In the genomic region with DNA sequence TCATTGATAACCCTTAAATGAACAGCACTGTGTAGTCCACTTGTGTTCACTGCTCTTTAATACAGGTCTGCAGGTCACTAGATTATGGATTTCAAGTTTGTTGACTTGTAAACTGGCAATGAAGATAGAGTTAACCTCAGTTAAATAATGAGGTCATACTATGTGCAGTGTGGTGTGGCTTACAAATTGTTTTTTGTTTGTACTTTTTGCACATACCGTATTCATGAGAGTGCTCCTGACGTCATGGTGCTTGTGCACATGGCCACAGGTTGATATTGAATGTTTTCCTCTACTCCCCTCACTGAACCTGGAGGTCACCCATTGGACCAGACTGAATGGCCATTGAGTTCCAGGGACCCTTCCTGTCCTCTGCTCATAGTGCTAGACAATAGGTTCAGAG, we compare ENCODE assay signal across 24 mouse cellular contexts. TPM values are rescaled to one million over a fixed set of nuclear protein-coding genes. Genes with fewer than 3 reads are reported as not detected.
A peak's percentile ranks its signal among the peaks of the same experiment; 100 is the strongest.
DNase-seq lines count a peak whose midpoint lies in the region; ATAC-seq and TF ChIP-seq lines count a peak whose summit lies in the region.
"Had no signal": no experiment of that assay in that cellular context is flagged by ENCODE, and none has a peak within 500 bp of the region (broad histone marks: within the 10 kb centered on the region; RNA-seq: fewer than 3 reads in every experiment).

No protein-coding gene starts in this region.

- TF ChIP-seq CTCF in gastrocnemius, adult 2 months (IDR thresholded peaks at IDR 0.05): no peak
- TF ChIP-seq CTCF in liver, postnatal 0 days (IDR thresholded peaks at IDR 0.05; ENCODE audit: low read depth): no peak

- 85% methylated on average over 2 of the region's 2 CpGs for WGBS in liver, postnatal 0 days (ENCODE audit: insufficient replicate concordance)
- 88% methylated on average over 2 of the region's 2 CpGs for WGBS in liver, embryonic 11.5 days
- WGBS in limb, embryonic 10.5 days: 92% methylated on average over 2 of the region's 2 CpGs

- no peak for DNase-seq in gastrocnemius, adult 2 months
- no peak for DNase-seq in gastrocnemius, postnatal 4 days (ENCODE audit: low spot score in 2 of 2)
- no peak for DNase-seq in liver, postnatal 0 days
- DNase-seq in liver, embryonic 11.5 days (ENCODE audit: low spot score): no peak
- DNase-seq in limb, embryonic 10.5 days (ENCODE audit: low spot score): peak; percentile 11
- DNase-seq: adrenal gland, adult 8-10 months; adrenal gland, postnatal 14 days; adrenal gland, postnatal 36 days; B cell, adult 2 months; cerebellum, adult 11-12 months; cerebellum, adult 2 months; cerebellum, adult 9-10 months; cerebellum, postnatal 10 days; cerebellum, postnatal 25 days had no signal

- ATAC-seq in liver, postnatal 0 days: peak; percentile 59
- no peak for ATAC-seq in liver, embryonic 11.5 days (replicated peaks; ENCODE audit: low FRiP score)
- no peak for ATAC-seq in frontal cortex, adult (ENCODE audit: low TSS enrichment)
- ATAC-seq: activated CD4-positive, CD25-positive, alpha-beta regulatory T cell, adult 4 months; CD4-positive, CD25-positive, alpha-beta regulatory T cell, adult 4 months; forebrain, embryonic 13.5 days; forebrain, embryonic 15.5 days; Patski had no signal

- peak overlapping the region; percentile 61 for H3K27ac ChIP-seq in gastrocnemius, adult 2 months
- no peak overlapping the region for H3K27ac ChIP-seq in liver, postnatal 0 days (ENCODE audit: low read depth)
- no peak overlapping the region for H3K27ac ChIP-seq in liver, embryonic 11.5 days (ENCODE audit: low read depth, low read length)
- no peak overlapping the region for H3K27ac ChIP-seq in limb, embryonic 10.5 days
- H3K27ac ChIP-seq: embryonic facial prominence, embryonic 10.5 days; embryonic facial prominence, embryonic 12.5 days; forebrain, embryonic 13.5 days; forebrain, embryonic 15.5 days had no signal

- no peak for TF ChIP-seq EP300 in liver, postnatal 0 days (IDR thresholded peaks at IDR 0.05; ENCODE audit: low read depth)

- no peaks in the 10 kb centered on the region for H3K9me3 ChIP-seq in liver, postnatal 0 days (ENCODE audit: low read length)
- no peaks in the 10 kb centered on the region for H3K9me3 ChIP-seq in liver, embryonic 11.5 days (ENCODE audit: control insufficient read depth, low read length)
- H3K9me3 ChIP-seq in limb, embryonic 10.5 days (replicated peaks): no peaks in the 10 kb centered on the region
- H3K9me3 ChIP-seq: embryonic facial prominence, embryonic 10.5 days; embryonic facial prominence, embryonic 12.5 days; forebrain, embryonic 13.5 days; forebrain, embryonic 15.5 days; G1E had no signal

- no peaks in the 10 kb centered on the region for H3K27me3 ChIP-seq in liver, postnatal 0 days (ENCODE audit: insufficient read depth, low read length)
- no peaks in the 10 kb centered on the region for H3K27me3 ChIP-seq in liver, embryonic 11.5 days (replicated peaks; ENCODE audit: control insufficient read depth, insufficient read depth, low read length)
- H3K27me3 ChIP-seq in limb, embryonic 10.5 days (ENCODE audit: low read depth, poor library complexity, severe bottlenecking): no peaks in the 10 kb centered on the region
- H3K27me3 ChIP-seq: CH12.LX; embryonic facial prominence, embryonic 12.5 days; forebrain, embryonic 13.5 days; forebrain, embryonic 15.5 days; Patski had no signal

- no peak overlapping the region for H3K4me2 ChIP-seq in liver, postnatal 0 days (ENCODE audit: low read depth, low read length)
- no peak overlapping the region for H3K4me2 ChIP-seq in liver, embryonic 11.5 days
- H3K4me2 ChIP-seq: embryonic facial prominence, embryonic 12.5 days; forebrain, embryonic 13.5 days; forebrain, embryonic 15.5 days had no signal

- H3K36me3 ChIP-seq in liver, postnatal 0 days (replicated peaks; ENCODE audit: insufficient read depth, low read length): peaks cover 41% of the 10 kb centered on the region
- H3K36me3 ChIP-seq in liver, embryonic 11.5 days (ENCODE audit: control insufficient read depth, insufficient read depth, low read length): peaks cover 56% of the 10 kb centered on the region
- H3K36me3 ChIP-seq in limb, embryonic 10.5 days: peaks cover 99% of the 10 kb centered on the region

- peaks cover 14% of the 10 kb centered on the region for H3K4me1 ChIP-seq in liver, postnatal 0 days (ENCODE audit: insufficient read depth)
- H3K4me1 ChIP-seq in liver, embryonic 11.5 days (replicated peaks; ENCODE audit: control insufficient read depth, insufficient read depth, low read length): peaks cover 3% of the 10 kb centered on the region; the same call in 1 of the 2 replicates
- no peaks in the 10 kb centered on the region for H3K4me1 ChIP-seq in limb, embryonic 10.5 days
- H3K4me1 ChIP-seq: embryonic facial prominence, embryonic 10.5 days; embryonic facial prominence, embryonic 12.5 days had no signal

- intact Hi-C loops in gastrocnemius, adult 2 months (cut with DNase I): no loop called here

- H3K9ac ChIP-seq in liver, postnatal 0 days (replicated peaks): no peak overlapping the region
- H3K9ac ChIP-seq in liver, embryonic 11.5 days (ENCODE audit: low read depth, low read length): no peak overlapping the region
- H3K9ac ChIP-seq: embryonic facial prominence, embryonic 12.5 days; forebrain, embryonic 13.5 days; forebrain, embryonic 15.5 days had no signal

- no peak overlapping the region; the same call in 1 of the 2 replicates for H3K4me3 ChIP-seq in gastrocnemius, adult 2 months
- H3K4me3 ChIP-seq in liver, postnatal 0 days (ENCODE audit: low read depth, low read length): no peak overlapping the region
- H3K4me3 ChIP-seq in liver, embryonic 11.5 days (ENCODE audit: low read depth, low read length): no peak overlapping the region
- H3K4me3 ChIP-seq in limb, embryonic 10.5 days: no peak overlapping the region
- H3K4me3 ChIP-seq: embryonic facial prominence, embryonic 10.5 days; embryonic facial prominence, embryonic 12.5 days; forebrain, embryonic 13.5 days; forebrain, embryonic 15.5 days had no signal

RNA-seq across cellular contexts. Expression of gene Nedd4, which starts 43.1 kb away (rescaled TPM):
- total RNA-seq in gastrocnemius, adult 2 months (2021): 100 to 1,000 TPM; 273 to 325 TPM
- 100 to 1,000 TPM; 884 to 908 TPM for total RNA-seq in gastrocnemius, postnatal 4 days (2021)
- 56.7 and 70.3 TPM in 2 replicates for polyA plus RNA-seq in liver, postnatal 0 days (2015; fragmentation: Nextera tagmentation; extraction: Ambion mirVana)
- polyA plus RNA-seq in liver, embryonic 11.5 days (2014; fragmentation: Nextera tagmentation; extraction: Ambion mirVana): 302 and 334 TPM in 2 replicates
- 565 and 690 TPM in 2 replicates for polyA plus RNA-seq in limb, embryonic 10.5 days (2016; fragmentation: Nextera tagmentation; extraction: Ambion mirVana)
